Mouse (Mus musculus) urinary bladder, postnatal 14 days (tissue): Measurements from ENCODE around the gene Ltbp2.

Experiments used
- DNase-seq: peaks from one replicate; pipeline ENCODE4 v3.0.0; 2021; ENCODE audit warnings: low spot score

The Ltbp2 gene

GRCm38 (mm10) chr12:84756016-84756415 lies 120.3 kb downstream of the Ltbp2 start:
- no peak for DNase-seq

- peak; percentile 66 for DNase-seq
These were observed 121.2 kb downstream of the Ltbp2 start for GRCm38 (mm10) chr12:84755008-84755695.

GRCm38 (mm10) chr12:84752131-84752977 lies 124.0 kb downstream of the Ltbp2 start:
- no peak for DNase-seq

GRCm38 (mm10) chr12:84750661-84751060 lies 125.7 kb downstream of the Ltbp2 start:
- DNase-seq = peak; percentile 64

- no peak for DNase-seq
These were observed 128.2 kb downstream of the Ltbp2 start for GRCm38 (mm10) chr12:84748134-84748533.

GRCm38 (mm10) chr12:84745700-84746099 lies 130.6 kb downstream of the Ltbp2 start:
- no peak for DNase-seq

GRCm38 (mm10) chr12:84743496-84743895 lies 132.8 kb downstream of the Ltbp2 start:
- no peak for DNase-seq

GRCm38 (mm10) chr12:84733366-84733765 lies 143.0 kb downstream of the Ltbp2 start:
- DNase-seq = no peak
